Mouse (Mus musculus): ENCODE measurements at regions not wholly inside any gene's neighbourhood (a gene's known extent, or its start where the extent isn't known, plus 50 kb on each side); places are given as distances from the start of the nearest gene placed in this dataset.

DNA sequence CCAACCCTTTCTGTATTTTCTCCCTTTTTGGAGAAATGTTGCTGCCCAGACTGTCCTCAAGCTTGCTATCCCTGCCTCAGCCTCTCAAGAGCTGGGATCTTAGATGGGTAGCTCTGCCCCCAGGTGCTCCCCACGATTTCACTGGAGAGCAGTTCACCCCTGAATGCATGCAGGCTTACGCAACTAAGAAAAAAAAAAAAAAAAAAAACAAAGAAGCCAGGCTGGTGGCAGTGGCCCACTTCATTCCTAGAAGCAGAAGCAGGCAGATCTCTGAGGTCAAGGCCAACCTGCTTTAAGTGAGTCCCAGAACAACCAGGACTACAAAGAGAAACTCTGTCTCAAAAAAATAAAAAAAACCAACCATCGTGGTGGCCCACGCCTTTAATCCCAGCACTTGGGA, 51.2 kb upstream of the Fbxo11 start:
- DNase-seq (ENCODE audit: low spot score), result no peak

DNA sequence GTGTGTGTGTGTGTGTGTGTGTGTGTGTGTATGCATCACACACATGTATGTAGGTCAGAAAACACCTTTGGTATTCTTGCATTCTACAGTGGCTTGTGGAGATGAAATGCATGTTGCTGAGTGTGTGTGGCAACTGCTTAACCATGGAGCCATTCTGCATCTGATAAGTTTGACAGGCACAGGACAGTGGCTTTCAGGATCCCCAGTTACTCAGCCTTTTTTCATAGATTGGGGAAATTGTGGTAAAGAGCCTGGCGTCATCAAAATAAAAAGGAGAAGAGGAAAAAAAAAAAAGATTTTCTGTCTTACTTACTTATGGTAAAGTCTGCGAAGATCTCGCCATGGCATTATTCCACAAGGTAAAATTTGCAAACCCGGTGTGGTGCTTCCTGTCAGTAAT, 53.6 kb upstream of the Fbxo11 start:
- DNase-seq (ENCODE audit: low spot score), result no peak

DNA sequence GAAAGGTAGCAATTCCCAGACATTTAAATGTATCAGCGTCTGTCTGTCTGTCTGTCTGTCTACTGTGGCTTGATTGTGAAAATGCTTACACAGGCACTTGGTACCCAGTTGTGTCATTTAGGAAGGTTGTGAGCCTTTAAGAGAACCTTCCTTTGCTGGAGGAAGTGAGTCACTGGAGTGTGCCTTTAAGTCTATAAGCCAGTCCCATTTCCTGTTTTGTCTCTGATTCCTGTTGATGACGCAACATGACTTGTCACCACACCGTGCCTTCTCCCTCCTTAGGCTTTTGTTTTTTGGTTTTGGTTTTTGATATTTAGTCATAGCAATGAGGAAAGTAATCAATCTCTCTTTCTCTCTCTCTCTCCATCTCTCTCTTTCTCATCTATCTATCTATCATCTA, 58.6 kb upstream of the Fbxo11 start:
- no peak for DNase-seq (ENCODE audit: low spot score)

DNA sequence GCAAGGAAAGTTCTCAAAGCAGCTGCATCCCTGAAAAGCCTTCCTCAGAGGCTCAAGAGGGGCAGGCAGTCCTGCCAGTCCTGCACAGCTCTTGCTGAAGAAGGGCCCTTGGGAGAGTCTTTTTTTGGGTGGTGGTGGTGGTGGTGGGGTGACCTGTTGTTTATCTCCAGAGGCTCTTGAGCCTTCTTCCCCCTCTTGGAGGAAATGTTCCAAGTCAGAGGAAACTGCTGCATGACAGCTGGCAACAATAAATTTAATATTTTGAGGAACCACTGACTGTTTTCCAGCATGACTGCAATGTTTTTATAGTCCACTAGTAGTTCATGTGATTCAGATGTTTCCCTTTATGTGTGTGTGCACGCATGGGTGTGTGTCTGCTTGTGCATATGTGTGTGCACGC, 62.0 kb upstream of the Fbxo11 start:
- DNase-seq (ENCODE audit: low spot score), result no peak

DNA sequence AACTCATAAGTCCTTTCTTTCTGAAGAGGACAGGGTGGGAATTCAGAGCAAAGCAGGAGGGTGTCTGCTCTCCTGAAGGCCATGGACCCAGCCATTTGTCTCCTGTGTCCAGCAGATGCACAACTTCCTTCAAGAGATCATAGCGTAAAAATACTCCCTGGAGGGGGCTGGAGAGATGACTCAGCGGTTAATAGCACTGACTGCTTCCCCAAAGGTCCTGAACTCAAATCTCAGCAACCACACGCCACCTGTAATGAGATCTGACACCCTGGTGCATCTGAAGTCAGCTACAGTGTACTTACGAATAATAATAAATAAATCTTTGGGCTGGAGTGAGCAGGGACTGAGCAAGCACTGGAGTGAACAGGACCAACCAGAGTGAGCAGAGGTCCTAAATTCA, 66.2 kb upstream of the Fbxo11 start:
- DNase-seq (ENCODE audit: low spot score), result no peak

DNA sequence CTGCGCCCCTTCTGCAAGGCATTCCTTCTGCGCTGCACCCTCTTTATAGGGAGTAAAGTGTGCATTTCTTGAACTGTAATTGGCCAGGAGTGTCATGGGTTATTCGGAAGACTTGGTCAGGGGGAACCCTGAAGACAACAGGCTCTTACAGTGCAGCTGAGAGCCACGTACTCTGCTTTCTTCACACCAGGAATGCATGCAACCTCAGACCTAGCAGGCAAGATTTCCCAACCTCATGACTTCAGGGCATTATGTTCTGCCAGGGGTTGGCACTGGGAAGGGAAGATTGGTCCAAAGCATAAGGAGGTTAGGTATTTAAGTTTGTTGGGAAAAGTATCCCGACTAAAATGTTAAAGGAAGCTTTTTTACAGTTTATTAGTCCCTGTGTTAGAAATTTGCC, 66.9 kb upstream of the Fbxo11 start:
- no peak for DNase-seq (ENCODE audit: low spot score)

DNA sequence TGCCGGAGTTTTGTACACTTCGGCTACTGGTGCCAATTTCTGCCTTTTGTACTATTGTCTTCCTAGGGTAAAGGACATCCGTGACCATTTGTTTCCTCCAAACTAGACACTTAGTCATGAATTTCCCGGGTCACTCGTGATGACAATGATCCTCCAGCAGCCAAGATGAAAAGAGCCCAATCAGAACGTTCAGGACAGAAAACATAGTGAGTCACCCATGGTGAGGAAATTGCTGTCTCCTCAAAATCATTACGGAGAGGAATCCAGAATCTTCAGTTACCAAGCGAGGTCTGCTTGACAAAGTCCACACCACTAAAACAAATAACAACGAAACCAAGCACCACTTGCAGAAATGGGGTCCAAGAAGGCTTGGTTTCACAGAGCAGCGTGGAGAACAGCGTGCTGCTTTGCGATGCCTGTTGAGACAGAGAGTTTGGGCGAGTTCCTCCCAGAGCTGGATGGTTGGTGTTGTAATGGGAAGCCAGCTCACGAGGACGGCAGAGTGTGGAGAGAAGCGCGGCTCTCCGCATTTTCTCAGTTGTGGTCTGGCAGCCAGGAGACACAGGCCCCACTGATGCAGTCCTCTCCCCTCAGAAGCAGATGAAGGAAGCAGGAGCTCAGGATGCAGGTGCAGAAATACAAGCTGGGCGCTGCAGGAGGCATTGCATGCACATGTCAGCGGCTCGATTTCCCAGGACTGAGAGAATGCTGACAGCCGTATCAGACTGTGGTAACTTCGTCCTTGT, 67.7 kb upstream of the Fbxo11 start:
- no peak for DNase-seq (ENCODE audit: low spot score)

DNA sequence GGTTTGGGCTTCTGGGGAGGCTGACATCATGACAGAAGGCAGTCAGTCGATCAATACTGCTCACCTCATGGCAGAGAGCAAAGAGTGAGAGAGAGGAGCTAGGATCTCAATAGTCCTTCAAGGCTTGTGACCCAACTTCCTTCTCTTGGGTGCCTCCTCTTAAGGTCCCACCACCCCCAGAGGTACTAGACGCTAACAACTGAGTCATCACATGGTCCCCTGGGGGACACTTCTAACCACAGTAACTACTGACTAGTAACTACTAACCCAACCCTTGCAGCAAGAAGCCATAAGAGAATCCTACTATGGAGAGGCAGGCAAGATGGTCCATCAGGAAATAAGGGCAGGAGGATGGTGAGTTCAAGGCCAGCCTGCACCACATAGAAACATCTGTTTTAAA, 69.5 kb upstream of the Fbxo11 start:
- no peak for DNase-seq (ENCODE audit: low spot score)

DNA sequence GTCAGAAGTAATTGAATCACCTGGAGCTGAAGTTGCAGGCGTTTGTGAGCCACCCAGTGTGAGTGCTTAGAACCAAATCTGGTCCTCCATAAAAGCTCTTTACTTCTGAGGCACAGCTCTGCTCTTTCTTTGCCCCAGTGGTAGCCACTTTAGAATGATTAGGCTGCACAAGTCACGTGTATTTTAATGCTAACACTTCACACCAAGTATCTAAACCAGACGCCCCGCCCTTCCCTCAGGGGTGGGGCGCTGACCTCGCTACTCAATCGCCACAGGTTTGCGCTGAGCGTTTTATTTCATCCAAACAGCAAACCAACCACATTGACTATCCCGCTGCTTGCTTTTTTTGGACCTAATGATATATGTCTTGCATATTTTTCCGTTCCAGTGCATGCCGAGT, 76.4 kb upstream of the Fbxo11 start:
- DNase-seq (ENCODE audit: low spot score), result no peak

DNA sequence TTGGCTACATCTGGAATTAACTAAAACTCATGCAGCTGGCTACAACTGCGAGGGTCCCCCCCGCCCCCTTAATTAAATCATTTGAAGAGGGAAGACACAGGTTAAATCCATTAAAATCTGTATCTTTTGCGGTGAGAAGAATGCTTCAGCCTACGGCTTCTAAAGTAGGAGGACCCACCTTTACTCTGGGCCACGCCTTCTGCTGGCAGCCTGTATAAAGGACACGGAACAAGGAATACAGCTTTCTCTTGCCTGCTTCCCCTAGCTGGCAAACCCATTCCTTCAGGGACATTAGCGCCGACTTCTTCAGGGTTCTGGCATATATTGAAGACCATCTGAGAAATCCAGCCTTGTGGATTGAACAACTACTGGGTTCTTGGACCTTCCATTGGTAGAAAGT, 76.9 kb upstream of the Fbxo11 start:
- no peak for DNase-seq (ENCODE audit: low spot score)

DNA sequence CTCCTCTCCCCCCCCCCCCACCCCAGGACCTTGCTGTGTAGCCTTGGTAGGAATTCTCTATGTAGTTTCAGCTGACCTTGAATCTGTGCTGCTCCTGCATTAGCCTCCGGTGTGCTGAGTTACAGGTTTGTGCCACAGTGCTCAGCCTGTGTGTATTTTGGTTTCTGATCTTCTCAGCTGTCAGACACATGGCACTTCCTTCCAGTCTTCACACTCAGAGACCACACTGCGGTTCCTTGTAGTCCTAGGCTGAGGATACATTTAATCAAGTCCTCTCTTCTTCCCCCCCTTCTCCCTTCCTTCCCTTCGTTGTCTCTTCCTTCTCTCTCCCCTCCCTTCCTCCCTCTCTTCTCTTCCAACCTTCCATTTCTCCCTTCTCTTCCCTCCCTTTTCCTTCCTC, 77.7 kb upstream of the Fbxo11 start:
- no peak for DNase-seq (ENCODE audit: low spot score)

DNA sequence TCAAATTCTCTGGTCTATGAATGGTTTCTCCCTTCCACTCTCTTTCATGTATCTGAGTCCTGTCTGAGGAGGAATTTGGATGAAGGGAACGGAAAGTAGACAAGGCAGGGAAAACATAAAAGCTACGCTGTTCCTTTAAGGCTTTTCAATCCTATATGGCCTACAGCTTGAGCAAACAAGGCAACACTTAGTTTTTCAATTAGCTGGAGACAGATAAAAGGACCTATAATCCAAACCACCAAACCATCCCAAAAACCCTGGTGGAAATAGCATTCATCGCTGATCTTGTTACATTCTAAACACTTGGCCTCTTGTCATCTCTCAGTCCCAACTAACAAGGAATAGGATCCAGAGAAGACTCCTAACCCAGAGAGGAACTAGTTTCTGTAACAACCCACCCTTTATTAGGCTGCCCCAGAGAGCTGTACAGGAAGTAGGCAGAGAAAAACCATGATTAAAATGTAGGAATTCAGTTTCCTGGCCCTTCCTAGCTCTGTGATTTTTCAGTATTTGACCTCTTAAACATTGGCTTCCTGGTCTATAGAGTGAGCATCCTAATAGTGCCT, 78.4 kb upstream of the Fbxo11 start:
- DNase-seq (ENCODE audit: low spot score), result no peak

DNA sequence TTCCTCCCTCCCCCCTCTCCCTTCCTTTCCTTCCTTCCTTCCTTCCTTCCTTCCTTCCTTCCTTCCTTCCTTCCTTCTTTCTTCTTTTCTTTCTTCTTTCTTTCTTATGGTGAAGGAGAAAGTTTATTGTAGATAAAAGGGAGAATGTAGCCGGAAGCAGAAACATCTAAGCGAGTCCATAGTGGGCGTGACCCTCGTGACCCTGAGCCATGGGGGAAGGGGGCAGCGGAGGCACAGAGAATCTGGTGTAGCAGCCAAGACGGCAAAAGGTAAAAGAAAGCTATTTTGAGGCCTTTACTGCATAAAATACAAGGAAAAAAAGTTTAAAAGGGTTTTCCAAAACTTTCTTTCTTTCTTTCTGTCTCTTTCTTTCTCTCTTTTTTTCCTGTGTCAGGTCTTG, 93.5 kb upstream of the Fbxo11 start:
- no peak for DNase-seq (ENCODE audit: low spot score)

DNA sequence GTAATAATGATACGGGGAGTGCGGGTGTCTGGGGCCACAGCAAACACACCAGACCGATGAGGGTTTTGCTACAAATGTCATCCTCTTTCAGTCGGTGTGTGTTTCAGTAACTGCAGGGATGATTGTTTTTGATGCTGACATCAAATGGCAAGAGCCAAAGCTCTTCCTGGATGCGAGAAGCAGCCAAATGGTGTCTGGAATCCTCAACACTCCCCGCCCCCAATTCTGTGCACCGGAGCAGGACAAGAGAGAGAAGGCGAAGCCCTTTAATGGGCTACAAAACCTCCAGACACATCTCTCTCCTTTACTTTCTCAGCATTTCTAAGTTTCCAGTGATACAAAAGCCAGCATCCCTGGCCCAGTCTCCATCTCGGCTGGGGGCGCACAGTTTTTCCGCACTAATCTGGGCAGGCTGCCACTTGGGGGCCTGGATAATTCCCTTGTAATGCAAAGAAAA, 94.1 kb upstream of the Fbxo11 start:
- no peak for DNase-seq (ENCODE audit: low spot score)

DNA sequence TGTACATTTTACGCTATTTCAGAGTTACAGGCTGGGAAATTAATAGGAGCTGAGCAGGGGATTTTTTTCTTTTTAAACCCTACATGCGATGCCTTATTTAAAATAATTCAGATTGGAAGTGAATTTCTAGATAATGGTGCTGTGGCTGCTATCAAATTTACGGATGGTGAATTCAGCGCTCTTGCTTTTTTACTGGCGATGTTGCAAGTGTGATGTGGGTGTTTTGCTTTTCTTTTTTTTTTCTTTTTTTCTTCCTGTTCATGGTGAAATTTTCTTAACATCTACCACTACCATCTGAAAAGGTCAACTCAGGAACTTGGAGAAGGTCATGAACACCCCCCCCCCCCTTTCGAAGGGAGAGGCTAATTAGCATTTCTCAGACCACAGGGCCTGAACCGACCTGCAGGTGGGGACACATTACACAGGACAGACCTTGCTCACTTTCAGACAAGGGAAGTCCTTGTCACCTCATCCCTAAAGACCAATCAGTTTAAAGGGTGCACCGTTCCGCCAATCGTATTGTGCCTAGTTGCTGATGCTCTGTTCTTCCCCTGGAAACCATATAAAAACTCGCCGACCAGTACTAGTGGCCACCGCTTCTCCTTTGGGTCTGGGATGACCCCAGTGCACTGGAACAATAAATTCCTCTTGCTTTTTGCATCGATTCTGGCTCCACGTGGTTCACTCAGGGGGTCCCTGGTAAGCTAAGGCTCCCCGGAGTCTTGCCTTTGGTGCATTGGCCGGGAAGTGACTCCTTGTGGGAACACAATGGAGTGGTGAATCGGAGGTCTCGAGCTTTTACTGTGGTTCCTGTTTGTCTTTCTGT, 95.0 kb upstream of the Fbxo11 start:
- DNase-seq (ENCODE audit: low spot score), result no peak

DNA sequence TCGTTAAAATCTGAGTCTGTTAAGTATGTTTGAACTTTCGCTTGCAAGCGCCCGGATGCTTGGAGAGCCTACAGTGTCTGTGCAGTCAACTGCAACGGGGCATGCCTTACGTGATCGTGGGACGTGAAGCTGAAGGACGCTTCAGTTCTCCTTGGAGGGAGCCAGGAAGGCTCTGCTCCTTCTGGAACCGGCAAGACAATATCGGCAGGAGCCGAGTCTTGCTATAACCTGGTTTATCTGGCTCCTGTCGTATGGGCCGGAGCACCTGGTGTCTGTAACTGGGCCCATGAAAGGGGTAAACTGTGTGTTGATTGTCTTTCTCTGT, 95.5 kb upstream of the Fbxo11 start:
- no peak for DNase-seq (ENCODE audit: low spot score)

DNA sequence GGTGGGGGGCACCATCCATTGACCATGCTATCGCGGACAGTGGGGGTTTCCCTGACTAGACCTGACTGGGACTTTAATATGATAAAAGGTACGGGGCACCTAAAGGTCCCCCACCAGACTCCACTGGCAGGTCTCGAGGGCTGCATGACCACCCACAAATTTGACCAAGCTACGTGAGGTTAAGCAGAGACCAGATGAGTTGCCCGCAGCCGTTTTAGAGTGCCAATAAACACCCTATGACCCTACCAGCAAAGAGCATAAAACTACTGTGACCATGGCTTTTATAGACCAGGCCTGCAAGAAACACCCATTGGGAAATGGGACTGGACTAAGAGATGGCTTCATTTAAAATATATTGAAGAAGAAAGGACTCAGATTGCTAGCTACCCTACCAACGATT, 96.7 kb upstream of the Fbxo11 start:
- no peak for DNase-seq (ENCODE audit: low spot score)

DNA sequence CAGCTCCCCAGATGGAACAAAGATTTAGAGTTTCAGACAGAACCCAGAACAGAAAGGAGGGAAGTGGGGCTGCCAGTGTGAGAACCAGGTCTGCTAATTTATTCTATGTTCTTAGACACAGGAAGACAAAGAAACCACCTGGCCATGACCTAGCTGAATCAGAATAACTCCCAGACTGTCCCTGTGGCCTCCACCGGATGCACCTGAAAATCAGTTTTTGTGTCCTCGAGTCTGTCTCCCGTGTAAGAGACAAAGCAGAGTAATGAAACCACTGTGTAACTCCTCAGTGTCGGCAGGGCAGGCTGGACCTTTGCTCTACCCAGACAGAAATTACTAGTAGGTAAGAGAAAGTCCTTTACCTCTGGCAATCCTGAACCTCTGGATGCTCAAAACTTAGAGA, 99.7 kb upstream of the Fbxo11 start:
- DNase-seq (ENCODE audit: low spot score), result no peak

DNA sequence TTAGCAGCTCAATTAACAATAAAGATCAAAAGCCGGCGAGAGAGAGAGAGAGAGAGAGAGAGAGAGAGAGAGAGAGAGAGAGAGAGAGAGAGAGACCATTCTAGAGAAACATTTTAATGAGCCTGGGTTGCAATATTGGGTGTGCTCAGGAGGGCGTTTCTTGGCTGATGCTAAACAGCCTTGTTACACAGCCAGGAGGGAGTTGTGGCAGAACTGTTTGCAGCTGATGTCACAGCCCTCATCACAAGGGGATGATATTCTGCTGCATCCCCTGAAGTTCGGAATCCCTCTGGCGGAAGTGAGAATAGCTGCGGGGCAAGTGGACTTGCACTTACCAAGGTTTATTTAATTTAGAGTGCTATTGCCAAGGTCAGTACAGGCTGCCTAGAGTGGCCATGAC, 100.7 kb upstream of the Fbxo11 start:
- no peak for DNase-seq (ENCODE audit: low spot score)

DNA sequence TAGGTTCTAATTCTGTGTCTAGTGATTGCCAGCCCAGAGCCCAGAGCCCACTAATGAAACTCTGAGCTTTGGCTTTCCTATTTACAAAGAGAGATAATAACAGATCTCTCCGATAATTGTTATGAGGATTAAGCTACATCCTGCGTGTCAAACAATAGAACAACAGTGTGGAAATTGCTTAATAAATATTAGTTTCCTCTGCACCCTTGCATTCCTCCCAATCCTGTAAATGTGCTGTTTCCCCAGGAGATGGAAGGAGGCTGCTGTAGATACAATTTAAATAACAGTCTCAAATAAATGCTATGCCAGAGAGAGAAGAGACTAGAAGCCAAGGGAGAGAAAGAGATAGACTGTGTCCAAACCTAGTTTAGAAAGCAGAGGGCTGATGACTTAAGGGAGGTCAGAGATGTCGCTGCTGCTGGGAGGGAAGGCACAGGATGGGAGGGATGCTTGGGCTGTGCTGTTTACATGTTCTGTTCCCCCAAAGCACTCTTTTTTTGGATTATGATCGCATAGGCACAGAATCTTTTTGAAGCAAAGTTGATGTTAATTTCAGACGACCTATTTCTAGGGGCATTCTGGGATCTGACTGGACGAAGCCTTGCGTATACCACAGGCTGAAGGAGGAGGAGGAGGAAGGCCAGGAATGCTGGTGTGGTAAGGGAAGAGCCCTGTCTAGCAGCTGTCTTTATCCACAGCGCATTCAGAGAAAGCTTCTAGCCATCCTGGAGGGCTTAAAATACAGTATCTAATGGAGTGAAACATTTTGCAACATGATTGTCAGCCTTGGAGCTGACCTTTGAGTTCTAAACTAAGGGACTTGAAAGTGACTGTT, 103.4 kb upstream of the Fbxo11 start:
- DNase-seq (ENCODE audit: low spot score), result no peak

DNA sequence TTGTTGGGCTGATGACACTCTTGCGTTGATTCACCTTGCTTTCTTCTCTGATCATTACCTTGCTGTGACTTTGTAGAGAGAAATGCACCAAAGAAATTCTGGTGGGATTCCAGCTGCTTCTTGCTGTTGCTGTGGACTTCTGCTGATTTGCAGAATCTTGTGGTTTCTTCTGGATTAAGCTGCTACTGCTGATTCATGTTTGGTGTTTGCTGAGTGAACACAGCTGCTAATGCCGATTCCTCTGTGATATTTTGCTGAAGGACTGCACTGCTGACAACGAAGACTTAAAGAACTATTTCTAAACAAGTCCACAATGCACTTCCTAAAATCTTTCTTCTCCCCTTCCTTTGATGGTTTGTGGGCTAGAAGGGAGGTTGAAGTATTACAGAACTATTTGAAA, 106.5 kb upstream of the Fbxo11 start:
- no peak for DNase-seq (ENCODE audit: low spot score)

DNA sequence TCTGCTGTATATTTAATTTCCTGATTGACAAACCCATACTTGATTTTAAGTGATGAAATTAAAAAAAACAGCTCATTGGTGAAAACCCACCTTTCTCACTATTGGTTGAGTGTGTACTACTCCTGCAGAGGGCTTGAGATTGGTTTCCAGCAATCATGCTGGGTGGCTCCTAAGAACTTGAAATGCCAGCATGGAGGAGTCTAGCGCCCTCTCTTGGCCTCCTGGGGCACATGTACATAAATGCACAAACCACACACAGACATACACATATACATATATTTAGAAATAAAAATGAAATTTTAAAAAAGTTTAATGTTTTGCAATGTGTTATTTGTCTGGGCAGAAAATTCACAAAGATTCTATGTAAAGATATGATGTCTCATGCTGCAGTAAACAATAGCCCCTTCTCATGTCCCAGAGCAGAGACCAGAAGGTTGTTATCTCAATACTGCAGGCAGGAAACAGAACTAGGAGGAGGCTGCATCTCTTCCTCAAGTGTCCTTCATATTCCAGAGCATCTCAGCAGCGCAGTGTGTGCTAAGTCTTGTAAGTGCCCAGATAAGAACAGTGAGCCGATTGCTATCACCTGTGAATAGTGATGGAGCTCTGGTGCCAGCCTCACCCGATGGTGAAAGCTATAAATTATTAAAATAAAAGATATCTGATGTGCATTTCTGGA, 108.4 kb upstream of the Fbxo11 start:
- no peak for DNase-seq (ENCODE audit: low spot score)
